ENCODE assay signal across 12 mouse cellular contexts in the genomic region with DNA sequence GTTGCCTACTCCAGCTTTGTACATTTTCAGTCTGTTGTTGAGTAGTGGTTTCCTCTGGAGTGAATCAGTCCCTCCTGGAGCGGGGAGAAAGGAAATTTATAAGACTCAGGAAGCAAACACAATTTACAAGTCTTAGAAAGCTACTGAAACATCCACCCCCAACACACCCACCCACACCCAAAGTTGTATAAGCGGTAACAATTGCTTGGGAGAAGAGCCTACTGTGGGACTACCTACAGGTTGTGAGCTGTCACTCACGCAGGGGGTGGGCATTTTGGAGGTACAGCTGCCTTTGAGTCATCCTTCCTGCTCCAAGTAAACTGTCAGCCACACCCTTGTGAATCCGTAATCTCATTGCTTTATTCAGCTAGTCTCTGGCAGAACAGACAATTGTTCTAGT.
"Had no signal": no experiment of that assay in that cellular context is flagged by ENCODE, and none has a peak within 500 bp of the region (broad histone marks: within the 10 kb centered on the region; RNA-seq: fewer than 3 reads in every experiment).

No protein-coding gene starts in this region.

- H3K9me3 ChIP-seq: intestine, embryonic 15.5 days; limb, embryonic 13.5 days; midbrain, embryonic 13.5 days had no signal

- H3K27ac ChIP-seq: intestine, embryonic 15.5 days; limb, embryonic 13.5 days; liver, embryonic 14.5 days; midbrain, embryonic 13.5 days had no signal

- H3K36me3 ChIP-seq: intestine, embryonic 15.5 days; limb, embryonic 13.5 days; midbrain, embryonic 13.5 days had no signal

- H3K27me3 ChIP-seq: intestine, embryonic 15.5 days; limb, embryonic 13.5 days; midbrain, embryonic 13.5 days had no signal

- DNase-seq: kidney, adult 18-20 months; kidney, postnatal 14 days; lung, adult 2 months; lung, postnatal 36 days; spleen, adult 18-20 months; thymus, adult 2 months; thymus, postnatal 25 days had no signal

- H3K4me1 ChIP-seq: midbrain, embryonic 13.5 days had no signal

- ATAC-seq: intestine, embryonic 15.5 days; lung, postnatal 0 days; midbrain, embryonic 13.5 days had no signal

- H3K4me3 ChIP-seq: intestine, embryonic 15.5 days; limb, embryonic 13.5 days; midbrain, embryonic 13.5 days had no signal
